Mouse (Mus musculus) inflammation-experienced regulatory T-cells, adult 6 months (primary cell): Measurements from ENCODE around the gene Fn1. TPM values are rescaled to one million over a fixed set of nuclear protein-coding genes. Genes with fewer than 3 reads are reported as not detected.

Experiments used
- ATAC-seq: one replicate; pipeline ENCODE4 v1.8.0; 2017
- polyA plus RNA-seq, 3 experiments: library from polyadenylated mRNA; unstranded; fragments of 100-300 nt; shearing (Covaris generic); gene quantifications; one replicate each; pipeline ENCODE4 v1.2.1; 2017

The Fn1 gene
- polyA plus RNA-seq, 3 experiments from 2014 or later = 0.40 to 0.49 TPM; not detected in 1

DNA sequence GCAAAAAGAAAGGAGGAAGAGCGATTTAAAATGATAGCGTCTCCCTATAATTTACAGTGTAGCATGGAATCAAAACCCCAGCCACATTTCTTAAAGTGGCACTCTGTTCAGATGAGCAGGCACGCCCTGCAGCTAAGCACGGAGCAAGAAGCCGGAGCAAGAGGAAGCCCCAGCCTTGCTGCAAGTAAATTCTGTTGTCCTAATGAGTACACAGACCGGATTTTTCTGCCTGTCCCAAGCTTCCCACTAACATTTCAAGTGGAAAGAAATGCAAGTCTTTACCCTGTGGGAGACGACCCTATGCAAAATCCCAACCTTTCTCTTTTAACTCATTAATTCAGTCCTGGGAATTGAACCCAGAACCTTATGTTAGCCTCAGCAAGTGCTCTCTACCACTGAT is 4.8 kb downstream of the Fn1 start:
- no peak for ATAC-seq

DNA sequence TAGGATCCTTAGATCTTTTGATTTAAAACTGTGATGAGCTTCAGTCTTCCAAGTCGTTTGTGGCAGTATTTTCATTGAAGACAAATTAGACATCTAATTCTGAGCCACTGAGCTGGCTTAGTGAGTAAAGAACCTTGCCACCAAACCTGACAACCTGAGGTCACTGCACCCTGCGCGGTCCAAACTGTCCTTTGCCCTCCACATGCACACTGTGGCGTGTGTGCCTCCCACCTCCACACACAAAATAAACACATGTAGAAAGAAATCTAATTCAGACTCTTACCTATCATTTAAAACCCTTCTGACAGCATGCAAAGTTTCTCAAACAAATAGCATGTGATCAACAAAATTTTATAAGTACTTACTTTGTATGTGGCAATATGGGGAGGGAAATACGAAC is 6.2 kb downstream of the Fn1 start:
- ATAC-seq = no peak

DNA sequence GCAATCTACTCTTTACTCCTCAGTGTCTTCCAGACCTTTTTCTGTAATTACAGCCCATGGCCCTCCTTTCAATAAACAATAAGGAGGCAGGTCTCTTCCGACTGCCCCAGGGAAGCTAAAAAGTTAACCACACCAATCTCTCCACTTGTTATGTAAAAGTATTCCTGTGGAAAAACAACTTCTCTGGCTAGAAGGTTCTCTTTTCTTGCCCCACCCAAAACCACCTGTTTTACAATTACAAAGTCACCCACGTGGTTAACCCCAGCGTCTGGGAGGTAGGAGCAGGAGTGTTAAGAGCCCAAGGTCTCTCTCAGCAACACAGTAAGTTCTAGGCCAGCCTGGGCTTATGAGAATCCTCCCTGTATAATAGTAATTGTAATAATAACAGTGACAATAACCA is 7.0 kb downstream of the Fn1 start:
- ATAC-seq = no peak

DNA sequence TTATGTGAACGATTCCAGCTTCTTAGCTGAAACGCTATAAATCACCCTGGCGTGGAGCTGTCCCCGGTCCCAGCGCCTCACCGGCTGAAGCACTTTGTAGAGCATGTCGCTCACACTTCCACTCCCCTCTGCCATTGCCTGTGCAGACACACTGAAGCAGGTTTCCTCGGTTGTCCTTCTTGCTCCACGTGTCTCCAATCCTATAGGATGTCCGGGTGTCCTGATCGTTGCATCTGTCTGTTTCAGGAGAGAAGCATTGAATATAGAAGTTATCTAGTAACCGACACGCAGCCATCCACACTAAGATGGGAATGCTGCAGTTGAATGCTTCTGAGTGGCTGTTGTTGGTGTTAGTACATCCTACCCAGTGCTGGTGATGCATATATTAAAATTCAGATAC is 7.5 kb downstream of the Fn1 start:
- ATAC-seq = no peak

DNA sequence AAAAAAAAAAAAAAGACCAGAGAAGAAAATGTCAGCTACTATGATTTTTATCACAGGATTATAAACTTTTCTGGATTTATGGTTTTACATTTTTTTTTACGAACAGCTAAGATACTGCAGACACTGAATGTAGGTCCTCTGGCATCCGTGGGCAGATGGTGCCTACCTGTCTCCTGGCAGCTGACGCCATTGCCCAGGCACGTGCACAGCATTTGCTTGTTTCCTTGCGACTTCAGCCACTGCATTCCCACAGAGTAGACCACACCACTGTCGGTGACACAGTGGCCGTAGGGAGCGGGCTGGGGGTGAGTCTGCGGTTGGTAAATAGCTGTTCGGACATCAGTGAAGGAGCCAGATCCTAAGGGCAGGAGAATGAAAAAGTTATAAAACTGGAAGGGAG is 10.2 kb downstream of the Fn1 start:
- no peak for ATAC-seq

DNA sequence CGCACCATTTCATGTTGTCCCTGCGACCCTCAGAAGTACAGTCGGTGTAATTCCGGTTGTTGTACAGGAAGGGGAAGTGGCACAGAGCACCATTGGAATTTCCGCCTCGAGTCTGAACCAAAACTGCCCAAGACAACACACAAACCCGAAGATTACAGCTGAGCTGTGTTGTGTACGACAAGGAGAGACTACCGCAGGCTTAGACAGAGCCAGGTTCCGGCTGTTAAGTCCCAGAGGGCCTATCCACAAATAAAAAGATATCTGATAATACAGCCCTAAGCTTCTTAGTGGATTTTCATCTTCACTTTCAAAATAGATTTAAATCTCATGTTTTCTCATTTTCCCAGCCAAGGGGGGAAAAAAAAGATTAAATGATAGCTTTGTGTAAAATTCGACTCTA is 11.8 kb downstream of the Fn1 start:
- ATAC-seq = no peak

DNA sequence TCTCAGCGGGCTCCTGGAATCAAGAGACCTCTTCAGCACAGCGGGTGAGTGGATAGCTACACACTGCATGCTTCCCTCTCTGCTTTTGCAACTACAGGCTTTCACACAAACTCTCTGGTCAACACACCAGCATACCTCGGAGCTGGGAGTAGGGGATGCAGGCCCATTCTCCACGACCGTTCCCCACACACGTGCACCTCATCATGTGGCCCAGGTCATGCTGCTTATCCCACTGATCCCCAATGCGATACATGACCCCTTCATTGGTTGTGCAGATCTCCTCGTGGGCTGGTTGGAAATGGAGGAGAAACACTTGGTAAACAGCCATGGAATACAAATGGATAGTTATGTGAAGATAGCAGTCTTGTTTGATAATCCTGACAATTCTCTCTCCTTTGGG is 12.8 kb downstream of the Fn1 start:
- no peak for ATAC-seq

DNA sequence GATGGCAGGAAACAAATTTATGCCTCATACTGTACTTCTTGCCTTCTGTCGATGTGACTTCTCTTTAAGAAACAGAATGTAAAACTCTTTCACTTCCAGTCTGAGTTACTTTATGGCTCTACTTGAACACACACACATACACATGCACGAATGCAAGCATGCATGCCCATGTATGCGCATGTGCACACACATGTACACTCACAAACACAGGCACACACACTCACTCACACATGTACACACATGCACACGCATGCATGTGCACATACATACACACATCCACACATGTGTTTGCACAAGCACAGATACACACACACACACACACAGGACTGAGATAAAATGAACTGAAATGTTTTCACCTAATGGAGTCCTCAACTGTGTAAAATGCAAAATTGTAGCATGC is 16.3 kb downstream of the Fn1 start:
- ATAC-seq = no peak

DNA sequence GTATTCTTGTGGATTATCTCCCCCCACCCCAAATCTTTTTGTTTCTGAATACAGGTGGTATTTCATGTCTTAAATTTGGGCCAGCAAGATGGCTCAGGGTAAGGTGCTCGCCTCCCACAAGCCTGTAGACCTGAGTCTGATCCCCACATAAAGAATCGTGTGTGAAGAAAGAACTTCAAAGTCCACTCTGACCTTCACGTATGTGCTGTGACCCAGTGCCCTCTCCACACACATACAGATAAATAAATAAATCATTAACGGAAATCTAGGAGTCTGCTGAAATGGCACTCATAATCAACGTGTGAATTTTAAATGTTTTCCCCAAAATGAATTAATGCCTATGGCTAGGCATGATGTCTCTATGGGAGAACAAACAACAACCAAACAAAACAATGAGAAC is 16.9 kb downstream of the Fn1 start:
- ATAC-seq = no peak

DNA sequence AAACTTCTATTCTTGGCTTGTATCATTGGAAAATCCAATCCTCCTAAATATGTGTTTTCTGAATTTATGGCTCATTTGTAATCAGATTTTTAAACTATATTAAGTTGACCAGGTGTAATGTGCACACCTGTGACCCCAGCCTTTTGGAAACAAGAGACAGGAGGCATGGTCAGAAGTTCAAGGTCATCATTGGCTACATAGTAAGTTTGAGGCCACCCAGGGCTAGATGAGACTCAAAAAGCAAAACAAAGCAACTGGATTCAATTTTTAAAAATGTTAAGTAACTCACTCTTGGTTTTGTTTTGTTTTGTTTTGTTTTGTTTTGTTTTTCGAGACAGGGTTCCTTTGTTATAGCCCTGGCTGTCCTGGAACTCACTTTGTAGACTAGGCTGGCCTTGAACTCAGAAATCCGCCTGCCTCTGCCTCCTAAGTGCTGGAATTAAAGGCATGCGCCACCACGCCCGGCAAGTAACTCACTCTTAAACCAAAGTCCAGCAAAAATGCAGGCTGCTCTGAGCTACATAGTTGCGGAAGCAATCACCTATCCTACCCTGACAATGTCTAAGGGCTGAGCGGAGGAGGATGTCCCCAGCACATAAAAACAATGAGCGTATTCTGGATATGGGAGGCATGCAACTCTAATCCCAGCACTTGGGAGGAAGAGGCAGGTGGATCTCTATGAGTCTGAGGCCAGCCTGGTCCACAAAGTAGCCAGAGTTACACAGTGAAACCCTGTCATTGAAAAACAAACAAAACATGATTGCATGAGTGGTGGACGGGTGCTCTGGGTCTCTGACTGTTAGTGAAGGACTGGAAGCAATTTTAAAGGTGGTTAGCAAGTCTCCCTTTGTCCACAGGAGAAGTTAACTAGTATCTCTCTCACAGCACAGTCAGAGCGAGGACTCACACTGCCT is 17.6 kb downstream of the Fn1 start:
- no peak for ATAC-seq

DNA sequence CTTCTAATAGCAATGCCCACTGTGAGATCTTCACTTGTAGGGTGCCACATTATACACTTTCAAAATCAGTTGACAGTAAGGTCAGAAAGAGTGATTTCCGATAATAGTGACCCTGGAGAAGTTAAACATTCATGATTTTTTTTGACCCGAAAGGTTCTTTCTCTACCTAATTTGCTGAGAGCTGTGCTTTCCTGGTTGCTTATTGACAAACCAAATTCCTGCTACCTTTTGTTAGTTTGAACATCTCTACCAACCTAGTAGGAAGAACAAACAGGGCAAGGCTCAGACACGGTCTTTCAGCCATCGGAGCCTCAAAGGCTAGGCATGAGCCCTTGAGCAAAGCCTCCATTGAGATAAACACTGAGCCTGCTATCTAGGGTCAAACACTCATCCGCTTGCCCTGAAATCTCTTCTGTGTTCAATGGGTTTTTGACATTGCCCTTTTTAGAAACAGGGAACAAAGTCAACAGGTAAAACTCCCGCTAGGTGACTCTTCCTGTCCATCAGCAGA is 18.5 kb downstream of the Fn1 start:
- no peak for ATAC-seq

DNA sequence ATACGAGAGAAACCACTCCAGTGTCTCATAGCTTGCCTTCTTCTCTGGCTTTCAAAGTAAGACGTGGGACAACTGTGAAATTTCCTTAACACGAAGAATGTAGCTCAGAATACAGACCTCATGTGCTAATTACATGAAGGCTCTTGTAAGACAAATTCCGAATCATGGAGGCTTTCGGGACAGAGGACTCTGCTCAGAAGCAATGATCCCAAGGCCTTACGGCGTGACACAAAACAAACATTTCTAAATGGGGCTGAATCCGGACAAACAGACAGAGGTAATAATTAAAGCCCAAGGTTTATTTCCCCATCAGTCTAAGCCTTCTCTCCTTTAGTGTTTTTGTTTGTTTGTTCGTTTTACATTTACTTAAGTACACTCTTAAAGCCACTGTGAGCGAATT is 20.6 kb downstream of the Fn1 start:
- ATAC-seq = no peak

DNA sequence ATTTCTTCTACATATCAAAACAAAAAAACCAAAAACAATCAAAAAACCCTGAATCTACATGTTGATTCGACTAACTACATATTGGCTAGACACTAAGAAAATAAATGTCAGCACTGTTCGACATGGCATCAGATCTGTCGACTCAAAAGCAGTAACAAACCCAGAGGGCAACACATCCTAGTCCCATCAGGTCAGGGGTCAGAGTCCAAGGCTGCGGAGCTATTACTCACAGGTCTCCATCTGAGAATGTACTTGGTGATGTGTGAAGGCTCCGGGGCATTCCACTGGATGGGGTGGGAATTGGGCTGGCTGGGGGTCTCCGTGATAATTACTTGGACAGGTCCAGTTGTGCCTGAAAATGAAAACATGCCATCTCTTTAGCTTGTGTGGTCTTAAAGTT is 21.2 kb downstream of the Fn1 start:
- ATAC-seq = no peak

DNA sequence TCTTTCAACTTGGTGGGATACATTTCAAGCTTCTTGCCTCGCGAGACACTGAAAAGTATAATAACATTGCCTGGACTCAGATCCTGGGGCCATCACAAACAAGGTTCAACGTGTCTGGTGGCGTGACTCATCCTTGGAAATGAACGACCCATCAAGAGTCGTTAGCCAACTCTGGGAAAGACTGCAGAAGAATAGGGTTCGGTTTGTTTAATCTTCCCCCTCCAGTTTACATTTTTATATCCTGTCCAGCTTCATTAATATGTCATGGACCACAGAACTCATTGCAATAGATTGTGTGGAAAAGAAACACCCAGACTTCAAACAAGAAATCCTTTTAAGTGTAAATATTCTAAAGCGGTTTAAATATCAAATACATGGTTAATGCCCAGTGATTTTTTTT is 22.8 kb downstream of the Fn1 start:
- ATAC-seq = no peak

DNA sequence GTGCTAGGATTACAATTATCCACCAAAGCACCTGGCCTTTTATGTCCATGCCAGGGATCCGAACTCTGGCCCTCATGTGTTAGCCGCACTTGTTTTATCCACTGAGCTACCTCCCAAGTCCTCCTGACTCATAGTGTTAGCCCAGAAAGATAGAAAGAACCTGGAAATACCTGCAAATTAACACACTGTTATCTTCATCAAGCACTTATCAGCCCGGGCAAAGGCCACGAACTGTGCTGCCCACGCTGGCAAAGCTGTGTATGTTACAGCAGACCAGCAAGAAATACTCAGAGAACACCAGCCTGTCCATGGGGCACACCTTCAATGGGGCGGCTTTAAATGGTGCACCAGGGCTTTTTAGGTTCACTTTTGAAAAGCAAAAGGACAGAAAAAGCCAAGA is 29.4 kb downstream of the Fn1 start:
- ATAC-seq = no peak

DNA sequence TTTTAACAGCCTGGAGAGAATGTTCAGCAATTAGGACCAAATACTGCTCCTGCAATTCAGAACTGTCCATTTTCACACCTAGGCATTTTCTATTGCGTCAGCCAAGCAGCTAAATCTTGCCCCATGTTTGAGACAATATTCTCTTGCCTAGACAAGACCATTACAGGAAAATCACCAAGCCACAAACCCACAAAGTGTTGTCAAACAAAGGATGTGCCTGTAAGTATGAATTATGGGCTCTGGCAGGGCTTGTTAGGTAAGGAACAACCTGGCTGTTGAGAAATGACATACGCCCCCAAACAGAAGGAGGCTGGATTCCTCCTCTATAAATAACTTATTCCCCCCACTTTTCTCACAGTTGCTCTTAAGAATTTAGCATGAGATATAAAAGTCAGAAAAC is 31.5 kb downstream of the Fn1 start:
- ATAC-seq = no peak

DNA sequence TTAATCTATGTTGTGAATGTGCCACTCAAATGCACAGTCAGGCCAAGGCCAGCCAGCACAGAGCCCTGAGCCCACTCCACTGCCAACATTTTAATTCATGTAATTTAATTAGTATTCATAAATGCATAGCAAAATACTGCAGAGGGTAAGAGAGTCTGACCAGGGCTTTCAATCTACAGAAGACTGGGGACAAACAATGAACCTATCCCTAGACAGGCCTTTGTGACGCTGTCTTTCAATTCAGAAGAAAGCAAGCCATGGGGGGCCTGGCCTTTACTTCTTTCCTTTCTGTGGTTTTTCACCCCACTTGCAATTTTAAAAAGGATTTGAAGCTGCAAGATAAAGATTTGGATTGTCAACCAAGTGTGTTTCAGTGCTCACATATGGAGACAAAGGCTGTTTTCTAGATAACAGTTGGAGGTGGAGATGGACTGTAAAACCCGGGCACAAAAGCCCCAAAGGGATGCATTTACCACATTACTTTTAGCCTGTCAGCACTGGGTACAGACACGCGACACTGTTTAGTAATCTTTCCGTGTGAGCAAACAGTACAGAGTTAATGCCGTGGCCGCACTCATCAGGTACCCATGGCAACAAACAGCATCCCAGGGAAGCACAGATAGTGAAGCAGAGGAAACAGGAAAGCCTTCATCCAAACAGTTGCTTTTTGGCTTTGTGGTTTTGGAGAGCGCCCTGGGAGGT is 38.3 kb downstream of the Fn1 start:
- no peak for ATAC-seq

DNA sequence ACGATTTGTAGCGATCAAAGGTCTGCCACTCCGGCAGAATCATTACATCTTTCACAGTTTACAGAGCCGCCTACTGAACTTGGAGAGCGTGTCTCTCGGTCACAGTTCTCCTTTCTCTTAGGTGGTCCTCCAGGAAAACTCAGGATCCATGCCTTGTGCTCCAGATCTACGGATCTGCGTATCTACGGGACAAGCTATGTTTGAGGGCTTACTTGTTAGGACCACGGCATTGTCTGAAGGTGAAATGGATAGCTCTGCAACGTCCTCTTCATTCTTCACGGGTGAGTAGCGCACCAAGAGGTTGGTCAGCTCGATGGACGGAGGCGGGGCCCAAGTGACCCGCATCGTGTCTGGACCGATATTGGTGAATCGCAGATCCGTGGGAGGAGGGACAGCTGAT is 40.7 kb downstream of the Fn1 start:
- ATAC-seq = no peak

DNA sequence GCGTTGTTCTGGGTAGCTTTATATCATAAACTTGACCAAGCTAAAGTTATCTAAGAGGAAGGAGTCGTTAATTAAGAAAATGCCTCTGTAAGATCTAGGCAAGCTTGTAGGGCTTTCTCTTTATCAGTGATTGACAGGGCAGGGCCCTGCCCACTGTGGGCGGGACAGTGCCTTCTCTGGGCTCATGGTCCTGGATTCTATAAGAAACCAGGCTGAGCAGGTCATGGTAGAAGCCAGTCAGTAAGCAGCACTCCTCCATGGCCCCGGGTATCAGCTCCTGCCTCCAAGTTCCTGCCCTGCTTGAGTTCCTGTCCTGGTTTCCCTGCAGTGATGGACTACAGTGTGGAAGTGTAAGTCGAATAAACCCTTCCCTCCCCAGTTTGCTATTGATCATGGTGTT is 43.1 kb downstream of the Fn1 start:
- ATAC-seq = no peak

DNA sequence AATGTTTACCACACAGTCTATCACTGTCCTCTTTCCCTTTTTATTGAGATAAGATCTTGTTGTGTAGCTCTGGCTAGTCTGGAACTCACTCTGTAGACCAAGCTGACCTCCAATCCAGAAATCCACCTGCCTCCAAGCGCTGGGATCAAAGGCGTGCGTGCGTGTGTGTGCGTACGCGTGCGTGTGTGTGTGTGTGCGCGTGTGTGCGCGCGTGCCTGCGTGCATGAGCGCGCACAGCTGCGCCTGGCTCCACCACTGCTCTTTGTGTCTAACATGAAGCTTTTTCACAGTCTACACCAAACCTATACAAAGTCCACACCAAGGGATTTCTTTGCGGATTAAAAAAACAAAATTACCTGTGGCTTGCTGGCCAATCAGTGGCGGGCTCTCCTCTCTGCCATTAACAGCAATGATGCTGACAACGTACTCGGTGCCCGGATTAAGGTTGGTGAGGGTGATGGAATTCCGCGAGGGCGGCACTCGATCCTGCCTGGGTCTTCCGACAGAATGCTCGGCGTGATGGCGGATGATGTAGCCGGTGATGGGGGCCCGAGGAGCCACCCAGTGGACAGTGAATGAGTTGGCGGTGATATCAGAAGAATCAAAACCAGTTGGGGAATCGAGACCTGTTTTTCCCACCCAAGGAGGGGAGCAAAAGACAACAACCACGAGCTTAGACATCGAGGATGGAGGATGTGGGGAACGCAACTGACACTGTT is 43.8 kb downstream of the Fn1 start:
- ATAC-seq = no peak

DNA sequence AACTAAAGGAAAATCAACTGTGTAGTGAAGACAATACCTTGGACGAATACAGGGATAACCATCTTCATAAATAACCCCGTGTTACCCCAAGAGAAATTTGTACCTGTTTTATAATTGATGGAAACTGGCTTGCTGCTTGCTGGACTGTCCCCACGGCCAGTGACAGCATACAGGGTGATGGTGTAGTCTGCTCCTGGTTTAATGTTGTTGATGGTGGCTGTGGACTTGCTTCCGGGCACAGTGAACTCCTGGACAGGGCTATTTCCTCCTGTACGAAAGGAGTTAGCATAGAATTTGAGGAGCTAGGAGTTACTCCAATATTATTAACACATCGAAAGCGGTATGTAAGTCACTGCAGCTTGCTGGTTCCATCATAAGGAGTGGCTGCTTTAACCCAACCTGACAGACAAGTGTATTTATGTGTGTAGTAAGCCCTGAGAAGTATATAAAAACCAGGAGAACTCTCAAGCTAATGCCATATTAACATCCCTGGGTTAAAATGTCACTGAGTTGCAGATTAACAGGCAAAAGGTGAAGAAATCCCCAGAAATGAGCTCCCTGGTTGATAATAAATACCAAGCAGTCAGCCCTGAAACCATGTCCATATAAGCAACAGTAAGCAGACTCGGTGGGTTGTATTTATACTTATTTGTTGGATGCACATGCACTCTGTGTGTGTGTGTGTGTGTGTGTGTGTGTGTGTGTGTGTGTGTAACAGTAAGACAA is 46.2 kb downstream of the Fn1 start:
- ATAC-seq = no peak

DNA sequence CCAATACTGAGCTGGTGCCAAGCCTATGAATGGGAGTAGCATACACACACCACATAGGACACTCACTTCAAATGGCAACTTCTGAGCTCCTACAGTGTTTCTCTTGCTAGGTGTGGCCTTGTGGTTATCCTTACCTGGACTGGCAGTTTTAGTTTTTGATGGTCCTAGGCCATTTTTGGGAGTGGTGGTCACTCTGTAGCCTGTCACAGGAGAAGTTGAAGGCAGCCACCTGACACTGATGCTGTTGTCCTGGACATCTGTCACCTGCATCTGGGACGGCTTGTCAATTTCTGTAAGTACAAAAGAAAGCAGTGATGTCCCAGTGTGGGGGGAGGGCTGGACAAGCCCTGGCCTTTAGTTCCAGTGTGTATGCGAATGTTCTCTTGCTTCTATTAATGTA is 47.2 kb downstream of the Fn1 start:
- ATAC-seq = no peak

DNA sequence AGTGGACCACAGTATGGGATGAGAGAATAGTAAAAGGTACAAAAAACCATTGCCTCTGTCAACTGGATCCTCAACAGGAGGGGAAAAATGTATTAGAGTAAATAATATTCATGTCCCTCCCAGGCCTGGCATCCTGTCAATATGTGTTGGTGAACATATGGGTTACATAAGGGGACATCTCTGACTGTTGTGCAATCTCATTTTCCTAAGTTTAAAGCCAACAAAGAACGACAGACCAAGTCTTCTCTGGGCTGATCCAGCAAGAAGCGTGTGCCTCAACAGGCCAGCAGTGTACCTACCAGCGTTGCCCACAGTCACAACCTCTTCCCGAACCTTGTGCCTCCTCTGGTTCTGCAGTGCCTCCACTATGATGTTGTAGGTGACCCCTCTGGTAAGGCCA is 57.6 kb downstream of the Fn1 start:
- no peak for ATAC-seq
